ENCODE assay signal across 8 mouse cellular contexts in the genomic region with DNA sequence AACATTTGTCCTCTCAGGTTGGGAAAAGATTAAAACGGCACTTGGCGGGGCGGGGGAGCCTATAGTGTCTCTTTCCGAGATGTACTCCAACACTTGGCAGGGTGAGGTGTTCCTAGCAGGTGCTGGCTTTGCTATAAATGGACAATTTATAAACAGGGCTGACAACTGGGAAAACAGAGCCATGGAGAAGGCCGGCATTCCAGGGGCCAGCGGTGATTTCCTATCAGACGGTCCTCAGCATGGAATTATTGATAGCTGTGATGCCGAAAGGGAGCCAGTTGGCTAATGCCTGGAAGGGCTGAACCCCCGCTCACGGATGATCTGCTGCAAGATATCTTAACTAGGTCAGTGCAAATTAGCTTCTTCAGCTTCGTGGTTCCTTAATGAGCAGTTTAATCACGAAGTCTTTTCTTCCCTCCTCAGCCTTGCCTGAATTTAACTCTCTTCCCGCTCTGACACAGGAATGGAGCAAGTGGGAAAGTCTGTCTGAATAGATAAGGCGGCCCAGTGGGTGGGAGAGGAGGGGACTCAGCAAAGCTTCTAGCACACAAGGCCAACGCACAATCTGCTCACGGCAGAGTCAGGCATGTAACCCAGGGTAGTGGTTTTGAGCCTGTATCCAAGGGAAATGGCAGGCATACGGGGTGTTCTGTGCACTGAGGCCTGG.
DNase-seq lines count a peak whose midpoint lies in the region; ATAC-seq lines count a peak whose summit lies in the region.

No protein-coding gene starts in this region.

- no peak for ATAC-seq in hindbrain, embryonic 11.5 days (ENCODE audit: low FRiP score)
- ATAC-seq in embryonic facial prominence, embryonic 14.5 days (ENCODE audit: low read depth) = no peak

- DNase-seq in hindbrain, embryonic 11.5 days (ENCODE audit: low spot score) = peak; percentile 7
- DNase-seq in hindbrain, embryonic 10.5 days (ENCODE audit: low spot score) = no peak
- peak; percentile 24 for DNase-seq in embryonic facial prominence, embryonic 14.5 days (ENCODE audit: low spot score)
- DNase-seq in left cerebral cortex, postnatal 14 days (ENCODE audit: low spot score in 2 of 2) = peak; percentile 6 to 25
- peak; percentile 83 for DNase-seq in retina, postnatal 1 day
- no peak for DNase-seq in thymus, postnatal 10 days (ENCODE audit: low spot score in 2 of 2)
- no peak for DNase-seq in lung, postnatal 10 days
- no peak for DNase-seq in adrenal gland, adult 8-10 months

- no peak overlapping the region for H3K4me2 ChIP-seq in hindbrain, embryonic 11.5 days (replicated peaks; ENCODE audit: low read depth, low read length)
- H3K4me2 ChIP-seq in embryonic facial prominence, embryonic 14.5 days (ENCODE audit: low read depth, low read length) = no peak overlapping the region

- no peaks in the 10 kb centered on the region for H3K36me3 ChIP-seq in hindbrain, embryonic 11.5 days (ENCODE audit: control insufficient read depth, insufficient read depth, low read length)
- H3K36me3 ChIP-seq in hindbrain, embryonic 10.5 days = no peaks in the 10 kb centered on the region
- no peaks in the 10 kb centered on the region for H3K36me3 ChIP-seq in embryonic facial prominence, embryonic 14.5 days (ENCODE audit: control insufficient read depth, insufficient read depth, low read length)

- no peak overlapping the region for H3K27ac ChIP-seq in hindbrain, embryonic 11.5 days (ENCODE audit: low read depth, low read length)
- H3K27ac ChIP-seq in hindbrain, embryonic 10.5 days = no peak overlapping the region
- H3K27ac ChIP-seq in embryonic facial prominence, embryonic 14.5 days (replicated peaks; ENCODE audit: low read depth, low read length) = no peak overlapping the region

- no peaks in the 10 kb centered on the region for H3K27me3 ChIP-seq in hindbrain, embryonic 11.5 days (ENCODE audit: control insufficient read depth, insufficient read depth, low read length)
- H3K27me3 ChIP-seq in hindbrain, embryonic 10.5 days (ENCODE audit: insufficient read depth, poor library complexity, severe bottlenecking) = no peaks in the 10 kb centered on the region
- H3K27me3 ChIP-seq in embryonic facial prominence, embryonic 14.5 days (replicated peaks; ENCODE audit: control insufficient read depth, insufficient read depth, low read length) = no peaks in the 10 kb centered on the region

- no peak overlapping the region for H3K4me3 ChIP-seq in hindbrain, embryonic 11.5 days (ENCODE audit: low read depth, low read length)
- H3K4me3 ChIP-seq in hindbrain, embryonic 10.5 days = no peak overlapping the region
- no peak overlapping the region for H3K4me3 ChIP-seq in embryonic facial prominence, embryonic 14.5 days (ENCODE audit: low read depth, low read length)

- WGBS in hindbrain, embryonic 11.5 days = 57% methylated on average over 17 of the region's 17 CpGs
- WGBS in hindbrain, embryonic 10.5 days = 59% methylated on average over 17 of the region's 17 CpGs
- WGBS in embryonic facial prominence, embryonic 14.5 days = 49% methylated on average over 17 of the region's 17 CpGs

- no peaks in the 10 kb centered on the region for H3K4me1 ChIP-seq in hindbrain, embryonic 11.5 days (replicated peaks; ENCODE audit: control insufficient read depth, insufficient read depth, low read length)
- H3K4me1 ChIP-seq in hindbrain, embryonic 10.5 days (replicated peaks) = peaks cover 28% of the 10 kb centered on the region
- peaks cover 16% of the 10 kb centered on the region; the same call in 1 of the 2 replicates for H3K4me1 ChIP-seq in embryonic facial prominence, embryonic 14.5 days (ENCODE audit: control insufficient read depth, insufficient read depth, low read length)

- intact Hi-C loops in left cerebral cortex, postnatal 14 days (cut with DNase I) = loop anchor here (2.0 kb wide), 1 partner anchor 61 kb away; the partner anchor contains the start of gene Map3k1

- H3K9ac ChIP-seq in hindbrain, embryonic 11.5 days (ENCODE audit: low read depth, low read length) = no peak overlapping the region
- H3K9ac ChIP-seq in embryonic facial prominence, embryonic 14.5 days (ENCODE audit: low read depth, low read length) = no peak overlapping the region

- no peaks in the 10 kb centered on the region for H3K9me3 ChIP-seq in hindbrain, embryonic 11.5 days (ENCODE audit: control insufficient read depth, low read length)
- H3K9me3 ChIP-seq in hindbrain, embryonic 10.5 days = peaks cover 4% of the 10 kb centered on the region; the same call in 1 of the 2 replicates
- peaks cover 4% of the 10 kb centered on the region; the same call in 1 of the 2 replicates for H3K9me3 ChIP-seq in embryonic facial prominence, embryonic 14.5 days (ENCODE audit: control insufficient read depth, low read length)

Comparison
In these comparisons a context has a peak if more than half of its experiments do, and no peak if none do; other contexts are left out.
1. DNase-seq: peak in hindbrain, embryonic 11.5 days (single experiment), embryonic facial prominence, embryonic 14.5 days (single experiment), left cerebral cortex, postnatal 14 days (2 of 2) and retina, postnatal 1 day (single experiment); none in hindbrain, embryonic 10.5 days (single experiment), thymus, postnatal 10 days (0 of 2), lung, postnatal 10 days (single experiment) and adrenal gland, adult 8-10 months (single experiment).